Mouse (Mus musculus): ENCODE measurements around the gene Pigs. TPM values are rescaled to one million over a fixed set of nuclear protein-coding genes. Genes with fewer than 3 reads are reported as not detected.

Gene Pigs
- total RNA-seq, 2 experiments from 2014 or later, result 72.3 to 76.6 TPM

DNA sequence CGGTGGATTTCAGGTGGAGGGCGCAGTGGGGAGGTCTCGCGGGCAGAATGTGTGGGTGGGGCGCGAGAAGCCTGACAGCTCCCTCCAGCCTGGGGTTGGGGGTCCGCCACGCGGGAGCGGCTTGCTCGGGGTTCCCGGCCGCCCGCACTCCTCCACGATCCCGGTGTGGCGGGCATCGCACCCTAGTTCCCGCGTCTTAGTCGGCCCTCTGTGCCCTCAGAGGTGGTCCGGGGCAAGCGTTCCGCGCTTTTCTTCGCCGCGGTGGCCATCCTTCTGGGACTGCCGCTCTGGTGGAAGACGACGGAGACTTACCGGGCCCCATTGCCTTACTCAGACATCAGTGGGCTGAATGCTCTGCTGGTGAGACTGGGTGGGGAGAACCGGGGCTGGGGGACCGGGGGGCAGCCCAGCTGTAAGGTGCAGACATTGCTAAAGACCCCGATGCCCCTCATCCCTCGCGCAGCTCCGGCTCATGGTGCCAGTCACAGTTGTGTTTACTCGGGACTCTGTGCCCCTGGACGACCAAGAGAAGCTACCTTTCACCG, 369 bp downstream of the Pigs start:
- DNase-seq (ENCODE audit: extremely low spot score in 1 of 2, low spot score in 2 of 2), result no peak
- intact Hi-C loops (cut with DNase I), result no loop called here

DNA sequence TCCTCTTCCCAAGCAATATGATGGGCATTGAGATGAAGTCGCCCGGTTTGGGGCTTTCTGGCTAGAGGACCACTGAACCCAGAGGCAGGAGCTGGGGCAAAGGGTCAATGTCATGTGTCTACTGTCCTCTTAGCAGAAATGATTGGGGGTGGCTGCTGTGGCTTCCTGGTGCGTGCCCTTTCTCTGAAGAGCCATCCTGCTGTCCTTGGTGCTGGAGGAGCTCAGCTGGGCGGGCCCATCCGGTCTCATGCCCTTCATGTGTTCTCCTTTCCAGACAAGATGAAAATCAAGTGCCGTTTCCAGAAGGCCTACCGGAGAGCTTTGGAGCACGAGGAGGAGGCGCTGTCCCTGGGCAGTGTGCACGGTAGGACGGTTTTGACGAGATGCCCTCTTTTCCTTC, 4.5 kb downstream of the Pigs start:
- intact Hi-C loops (cut with DNase I), result no loop called here
- no peak for DNase-seq (ENCODE audit: extremely low spot score in 1 of 2, low spot score in 2 of 2)

DNA sequence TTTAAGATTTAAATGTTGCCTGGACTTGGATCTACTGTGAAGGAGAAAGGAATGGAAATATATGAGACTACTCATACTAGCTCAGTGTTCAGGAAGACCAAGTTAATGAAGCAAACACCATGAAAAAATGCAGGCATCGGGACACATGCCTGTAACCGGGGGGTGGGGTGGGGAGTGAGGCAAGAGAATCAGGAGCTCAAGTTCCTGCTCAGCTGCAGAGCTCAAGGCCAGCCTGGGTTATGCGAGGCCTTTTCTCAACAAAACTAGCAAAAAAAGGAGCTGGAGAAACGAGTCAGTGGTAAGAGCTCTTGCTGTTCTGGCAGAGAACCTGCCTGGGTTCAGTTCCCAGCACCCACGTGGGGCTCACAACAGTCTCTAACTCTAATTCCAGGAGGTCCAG, 5.8 kb downstream of the Pigs start:
- intact Hi-C loops (cut with DNase I), result no loop called here
- DNase-seq (ENCODE audit: extremely low spot score in 1 of 2, low spot score in 2 of 2), result no peak

DNA sequence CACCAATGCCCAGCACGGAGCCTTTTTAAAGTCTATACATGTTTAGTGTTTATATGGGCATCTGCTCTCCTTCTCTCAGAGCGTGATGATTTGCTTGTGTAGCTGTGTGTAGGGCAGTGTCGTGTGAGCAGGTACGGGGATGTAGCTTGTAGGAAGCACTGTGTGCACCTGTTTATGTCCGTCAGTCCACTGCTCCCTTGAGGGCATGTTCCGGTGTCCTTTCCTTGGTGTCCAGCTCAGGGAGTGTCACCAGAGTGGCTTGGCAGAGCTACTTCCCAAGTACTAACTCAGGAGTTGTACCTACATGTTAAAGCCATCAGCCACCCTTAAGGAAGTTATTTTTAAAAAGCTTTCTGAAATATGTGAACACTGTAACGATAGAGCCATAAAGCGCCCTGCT, 8.8 kb downstream of the Pigs start:
- intact Hi-C loops (cut with DNase I), result loop anchor here (5.0 kb wide), 2 partner anchors 50 to 70 kb away; no protein-coding TSS in a partner anchor
- DNase-seq (ENCODE audit: extremely low spot score in 1 of 2, low spot score in 2 of 2), result no peak

DNA sequence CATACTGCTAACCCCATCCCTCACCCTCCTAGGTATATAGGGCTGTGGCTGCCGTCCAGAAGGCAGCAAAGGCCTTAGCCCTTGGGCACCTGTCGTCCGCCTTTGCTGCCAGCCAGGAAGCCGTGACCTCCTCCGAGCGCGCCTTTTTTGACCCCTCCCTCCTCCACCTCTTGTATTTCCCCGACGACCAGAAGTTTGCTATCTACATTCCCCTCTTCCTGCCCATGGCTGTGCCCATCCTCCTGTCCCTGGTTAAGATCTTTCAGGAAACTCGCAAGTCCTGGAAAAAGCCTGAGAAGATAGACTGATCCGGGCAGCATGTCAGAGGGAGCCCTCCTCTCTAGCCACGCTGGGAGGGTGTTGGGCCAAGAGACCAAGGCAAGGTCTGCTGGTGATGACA, 13.5 kb downstream of the Pigs start:
- intact Hi-C loops (cut with DNase I), result no loop called here

DNA sequence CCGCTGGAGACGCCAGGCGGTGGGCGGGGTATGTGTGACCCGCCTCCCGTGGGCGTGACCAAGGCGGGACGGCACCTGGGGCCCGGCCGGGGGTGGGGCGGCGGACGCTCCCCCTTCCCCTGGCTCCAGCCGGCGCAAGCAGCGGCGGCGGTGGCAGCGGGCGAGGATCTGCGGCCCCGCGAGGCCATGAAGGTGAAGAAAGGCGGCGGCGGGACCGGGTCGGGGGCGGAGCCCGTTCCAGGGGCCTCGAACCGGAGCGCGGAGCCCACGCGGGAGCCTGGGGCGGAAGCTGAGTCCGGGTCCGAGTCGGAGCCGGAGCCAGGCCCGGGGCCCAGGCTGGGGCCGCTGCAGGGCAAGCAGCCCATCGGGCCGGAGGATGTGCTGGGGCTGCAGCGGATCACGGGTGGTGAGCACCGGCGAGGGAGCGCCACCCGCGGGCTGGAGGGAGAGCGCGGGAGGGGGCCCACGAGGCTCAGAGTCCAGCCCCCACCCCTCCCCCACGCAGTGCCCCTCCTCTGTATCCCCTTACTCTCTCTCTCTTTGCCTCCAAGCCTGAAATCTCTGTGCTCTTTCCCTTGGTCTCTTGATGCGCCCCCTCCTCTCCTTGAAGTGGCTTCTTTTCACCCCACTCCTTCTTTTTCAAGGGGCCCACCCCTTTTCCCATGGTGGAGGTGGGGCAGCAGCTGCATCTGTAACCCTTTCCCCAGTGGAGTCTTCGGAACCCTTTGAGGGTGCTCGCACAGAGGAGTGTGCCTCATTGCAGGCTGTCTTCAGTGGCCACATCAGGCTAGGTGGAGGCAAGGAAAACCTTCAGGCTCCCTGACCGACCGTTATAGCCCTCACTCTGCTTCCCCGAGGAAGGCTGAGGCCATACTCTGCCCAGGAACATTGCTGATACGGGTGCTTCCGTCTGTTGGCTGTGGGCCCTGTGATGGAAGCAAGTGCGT, 15.4 kb downstream of the Pigs start, which contains the start of gene Unc119:
Unc119 (plus strand) TSS at position 102 of the 947 bp plus-strand sequence.
- intact Hi-C loops (cut with DNase I), result no loop called here
- peak in 1 of 2 experiments; percentile 86 for DNase-seq (ENCODE audit: extremely low spot score in 1 of 2, low spot score in 2 of 2)

More for the DNA sequence above, 13.5 kb downstream of the Pigs start:
- no peak for DNase-seq (ENCODE audit: extremely low spot score in 1 of 2, low spot score in 2 of 2)

DNA sequence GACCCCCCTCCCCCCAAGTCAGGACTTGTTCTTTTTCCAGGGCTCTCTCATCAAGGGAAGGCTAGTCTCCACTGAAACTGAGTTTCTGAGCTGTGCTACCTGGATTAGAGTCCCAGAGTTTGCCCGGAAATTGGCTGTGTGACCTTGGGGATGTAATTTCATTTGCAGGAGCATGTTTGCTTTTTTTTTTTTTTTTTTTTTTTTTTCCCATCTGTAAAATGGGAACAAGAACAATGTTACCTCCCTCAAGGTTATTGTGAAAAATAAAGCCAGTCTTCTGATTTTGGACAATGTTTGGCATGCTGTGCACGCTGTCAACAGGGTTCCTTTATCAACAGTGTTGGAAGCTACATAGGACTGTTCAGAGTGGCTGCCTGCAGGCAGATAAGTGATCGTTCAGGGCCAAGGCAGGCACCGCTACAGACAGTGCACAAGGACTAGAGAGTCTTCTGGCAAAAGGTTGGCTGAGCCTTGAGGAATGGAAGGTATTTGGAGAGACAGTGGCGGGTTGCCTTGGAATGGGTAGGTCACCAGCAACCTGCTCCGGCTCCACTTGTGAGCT, 16.2 kb downstream of the Pigs start:
- no peak for DNase-seq (ENCODE audit: extremely low spot score in 1 of 2, low spot score in 2 of 2)
- intact Hi-C loops (cut with DNase I), result no loop called here

DNA sequence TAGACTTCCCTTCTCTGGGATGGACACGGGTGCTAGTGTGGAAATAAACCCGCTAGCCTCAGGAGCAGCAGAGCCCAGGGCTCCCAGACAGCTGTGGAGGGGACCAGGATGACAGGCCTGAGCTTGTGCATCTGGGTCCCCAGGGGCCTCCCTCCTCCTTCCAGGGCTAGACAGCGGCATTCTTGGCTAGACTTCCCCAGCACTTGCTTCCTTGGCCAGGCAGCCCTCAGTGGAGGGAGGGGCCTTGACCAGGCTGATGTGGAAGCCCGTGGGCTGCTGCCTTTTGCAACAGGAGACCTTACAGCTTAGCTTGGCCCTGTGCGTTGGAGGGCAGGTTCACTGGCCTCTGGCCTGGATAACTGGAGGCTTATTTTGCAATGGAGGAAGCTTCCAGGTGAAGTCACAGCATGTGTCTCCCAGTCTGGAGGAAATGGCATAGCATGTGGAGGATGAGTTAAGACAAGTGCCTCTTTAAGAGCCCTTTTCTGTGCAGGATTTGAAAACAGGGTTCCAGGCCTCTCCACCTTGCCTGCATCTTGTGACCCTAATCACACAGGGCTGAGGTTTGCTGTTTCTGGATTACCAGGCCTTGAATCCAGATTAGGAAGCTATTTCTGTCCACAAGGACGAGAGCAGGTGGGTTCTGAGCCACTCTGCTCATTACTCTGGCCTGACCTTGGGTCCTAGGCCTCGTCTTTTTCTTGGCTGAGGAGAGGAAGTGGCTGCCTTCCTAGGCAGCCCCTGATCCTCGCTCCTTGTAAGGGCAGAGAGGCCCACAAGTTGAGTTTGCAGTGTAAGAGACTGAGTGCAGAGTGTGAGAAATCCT, 16.9 kb downstream of the Pigs start:
- intact Hi-C loops (cut with DNase I), result no loop called here
- peak in 1 of 2 experiments; percentile 73 for DNase-seq (ENCODE audit: extremely low spot score in 1 of 2, low spot score in 2 of 2)

DNA sequence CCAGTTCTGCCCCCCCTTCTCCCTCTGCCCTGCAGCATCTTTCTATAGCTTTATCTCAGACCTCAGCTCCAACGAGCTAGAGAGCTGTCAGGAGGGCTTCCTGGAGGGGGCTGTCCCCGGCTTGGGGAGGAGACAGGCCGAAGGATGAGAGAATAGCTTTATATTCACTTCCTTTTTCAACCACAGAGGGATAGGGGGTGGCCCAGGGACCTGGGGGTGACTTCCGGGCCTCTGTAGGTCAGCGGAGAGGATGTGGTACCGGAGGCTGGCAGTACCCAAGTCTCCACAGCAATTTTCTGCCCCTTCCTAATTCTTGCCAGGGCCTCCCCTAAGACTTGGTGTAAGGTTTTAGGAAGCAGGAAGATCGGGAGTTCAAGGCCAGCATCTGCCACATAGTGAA, 17.6 kb downstream of the Pigs start:
- intact Hi-C loops (cut with DNase I), result no loop called here
- no peak for DNase-seq (ENCODE audit: extremely low spot score in 1 of 2, low spot score in 2 of 2)

DNA sequence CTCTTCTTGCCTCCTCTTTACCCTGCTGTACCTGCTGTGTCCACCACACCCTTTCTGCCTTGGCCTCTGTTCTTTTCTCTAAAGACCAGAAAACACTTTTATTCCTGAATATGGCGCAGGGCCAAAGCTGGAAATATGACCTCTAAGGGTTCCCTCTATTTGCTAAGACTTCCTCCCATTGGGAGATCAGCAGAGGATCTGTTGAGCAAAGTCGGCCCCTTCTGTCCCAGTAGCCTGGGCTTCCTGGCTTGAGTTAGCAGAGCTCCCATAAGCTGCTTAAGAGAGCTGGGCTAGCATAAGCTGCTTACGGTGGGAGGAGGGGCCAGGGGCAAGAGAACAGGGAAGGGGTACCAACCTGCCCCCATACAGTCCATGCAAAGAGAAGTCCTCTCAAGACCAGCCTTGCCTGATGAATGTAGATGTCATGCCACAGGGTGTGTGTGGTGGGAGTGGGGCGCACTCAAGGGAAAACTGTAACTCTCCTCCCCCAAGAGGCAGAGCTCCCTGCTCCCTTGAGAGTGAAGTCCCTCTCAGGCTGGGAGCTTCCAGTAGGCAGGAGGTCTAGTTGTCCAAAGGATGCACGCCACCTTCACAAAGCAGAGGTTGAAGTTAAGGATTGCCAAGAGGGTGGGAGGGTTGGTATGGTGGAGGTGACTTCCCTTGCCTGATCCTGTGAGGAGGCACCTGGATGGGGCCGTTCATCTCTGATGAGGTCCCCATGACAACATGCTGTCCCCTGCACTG, 18.3 kb downstream of the Pigs start:
- intact Hi-C loops (cut with DNase I), result no loop called here
- DNase-seq (ENCODE audit: extremely low spot score in 1 of 2, low spot score in 2 of 2), result no peak

DNA sequence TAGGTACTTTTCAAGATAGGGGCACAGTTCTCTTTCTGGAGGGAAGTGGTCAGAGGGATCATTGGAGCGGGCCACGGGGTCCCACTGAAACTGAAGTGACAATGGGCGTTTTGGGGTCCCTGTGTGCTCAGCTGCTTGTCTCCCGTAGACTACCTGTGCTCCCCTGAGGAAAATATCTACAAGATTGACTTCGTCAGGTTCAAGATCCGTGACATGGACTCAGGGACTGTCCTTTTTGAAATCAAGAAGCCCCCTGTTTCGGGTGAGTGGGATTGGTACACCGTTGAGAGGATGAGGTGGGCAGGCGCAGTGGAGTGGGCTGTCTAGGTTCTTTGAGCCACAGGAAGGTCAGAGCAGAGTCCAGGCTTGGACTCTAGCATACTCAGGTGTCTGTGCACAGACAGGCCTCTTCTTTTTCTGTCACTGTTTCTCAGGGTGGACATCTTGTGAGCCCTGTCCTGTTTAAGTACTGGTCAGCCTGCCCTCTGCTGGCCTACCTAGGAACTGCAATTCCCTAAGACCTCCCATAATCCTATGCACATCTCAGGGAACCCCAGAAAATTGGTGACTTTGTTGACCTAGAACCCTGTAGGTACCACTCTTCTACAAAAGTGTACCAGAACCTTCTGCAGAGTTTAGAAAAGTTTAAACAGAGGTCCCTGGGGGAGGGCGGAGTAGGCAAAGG, 19.0 kb downstream of the Pigs start:
- intact Hi-C loops (cut with DNase I), result no loop called here
- peak in 1 of 2 experiments; percentile 73 for DNase-seq (ENCODE audit: extremely low spot score in 1 of 2, low spot score in 2 of 2)

DNA sequence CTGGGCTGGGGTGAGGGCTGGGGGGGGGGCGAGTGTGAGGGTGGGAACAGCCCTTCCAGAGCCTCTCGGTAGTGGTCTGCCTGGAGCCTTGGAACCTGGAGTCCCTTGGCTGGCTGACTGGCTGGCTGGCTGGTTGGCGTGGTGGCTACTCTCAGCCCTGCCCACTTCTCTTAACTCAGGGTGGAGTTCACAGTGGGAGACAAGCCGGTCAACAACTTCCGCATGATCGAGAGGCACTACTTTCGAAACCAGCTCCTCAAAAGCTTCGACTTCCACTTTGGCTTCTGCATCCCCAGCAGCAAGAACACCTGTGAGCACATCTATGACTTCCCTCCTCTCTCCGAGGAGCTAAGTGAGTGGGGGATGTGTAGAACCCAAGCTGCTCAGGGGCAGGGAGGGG, 19.7 kb downstream of the Pigs start:
- intact Hi-C loops (cut with DNase I), result no loop called here
- no peak for DNase-seq (ENCODE audit: extremely low spot score in 1 of 2, low spot score in 2 of 2)

DNA sequence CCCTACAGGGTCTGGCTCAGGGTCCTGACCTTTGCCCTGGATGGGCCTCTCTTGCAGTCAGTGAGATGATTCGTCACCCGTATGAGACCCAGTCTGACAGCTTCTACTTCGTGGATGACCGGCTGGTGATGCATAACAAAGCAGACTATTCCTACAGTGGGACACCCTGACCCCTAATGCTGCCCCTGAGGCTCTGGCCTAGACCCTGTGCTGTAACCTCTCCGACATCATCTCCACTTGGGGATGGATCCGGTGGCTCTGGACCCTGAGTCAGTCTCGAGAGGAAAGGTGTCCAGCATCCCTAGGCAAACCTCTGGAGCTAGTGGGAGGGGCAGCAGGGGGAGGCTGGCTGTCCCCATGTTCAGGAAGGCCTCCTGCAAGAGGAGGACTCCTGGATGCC, 20.3 kb downstream of the Pigs start:
- DNase-seq (ENCODE audit: extremely low spot score in 1 of 2, low spot score in 2 of 2), result no peak
- intact Hi-C loops (cut with DNase I), result no loop called here

DNA sequence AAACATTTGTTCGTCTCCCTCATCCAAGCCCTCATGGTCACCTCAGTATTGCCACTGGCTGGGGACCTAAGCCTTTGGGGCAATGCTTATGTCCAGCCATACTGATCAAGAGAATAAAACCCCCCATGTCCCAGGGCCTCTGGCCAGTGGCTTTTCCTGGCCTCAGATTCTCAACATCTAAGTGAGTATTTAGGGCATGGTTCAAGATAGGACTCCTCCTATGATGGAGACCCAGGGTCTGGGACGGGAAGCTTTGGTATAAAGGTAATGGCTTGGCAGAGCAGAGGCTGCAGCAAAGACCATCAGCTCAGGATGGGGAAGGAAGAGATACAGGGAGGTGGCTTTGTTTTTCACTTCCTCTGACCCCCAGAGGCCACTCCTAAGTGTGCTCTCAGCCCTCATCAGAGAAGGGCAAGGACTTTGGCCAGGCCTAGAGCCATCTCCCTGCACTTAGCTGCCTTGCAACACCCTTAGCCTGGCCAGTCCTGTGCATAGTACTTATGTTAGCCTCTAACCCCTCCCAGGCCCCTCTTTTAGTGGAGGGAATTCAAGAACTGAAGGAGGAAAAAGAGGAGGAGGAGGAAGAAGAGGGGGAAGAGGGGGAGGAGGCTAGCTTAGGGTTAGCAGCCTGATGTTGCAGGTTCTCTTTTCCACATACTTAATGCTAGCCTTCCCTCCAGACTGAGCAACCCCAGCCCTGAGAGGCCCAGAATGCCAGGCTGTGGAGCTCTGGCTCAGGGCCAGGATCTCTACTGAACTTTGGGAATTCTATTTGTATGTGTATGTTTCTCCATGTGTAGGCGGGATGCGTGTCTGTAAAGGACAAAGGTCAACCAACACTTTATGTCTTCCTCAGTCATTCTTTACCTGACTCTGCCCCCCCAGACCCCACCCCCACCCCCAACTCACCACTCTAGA, 21.5 kb downstream of the Pigs start:
- intact Hi-C loops (cut with DNase I), result no loop called here
- peak in 1 of 2 experiments; percentile 24 for DNase-seq (ENCODE audit: extremely low spot score in 1 of 2, low spot score in 2 of 2)

DNA sequence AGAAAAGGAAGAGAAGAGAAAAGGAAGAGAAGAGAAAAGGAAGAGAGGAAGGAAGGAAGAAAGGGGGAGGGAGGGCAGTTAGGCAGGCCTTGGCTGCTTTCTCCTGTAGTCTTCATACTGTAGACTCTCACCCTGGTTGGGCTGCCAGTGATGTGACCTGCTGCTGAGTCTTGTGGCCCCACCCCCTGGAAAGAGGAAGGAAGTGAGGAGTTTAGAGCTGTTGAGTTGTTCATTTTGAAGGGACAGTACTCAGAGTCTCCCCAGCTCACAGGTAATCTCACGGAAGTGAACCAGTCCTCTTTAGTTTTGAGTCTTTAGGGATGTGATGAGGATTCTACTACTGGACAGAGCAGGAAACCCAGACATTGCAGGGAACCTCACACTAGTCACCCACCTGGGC, 24.9 kb downstream of the Pigs start:
- DNase-seq (ENCODE audit: extremely low spot score in 1 of 2, low spot score in 2 of 2), result no peak
- intact Hi-C loops (cut with DNase I), result no loop called here

DNA sequence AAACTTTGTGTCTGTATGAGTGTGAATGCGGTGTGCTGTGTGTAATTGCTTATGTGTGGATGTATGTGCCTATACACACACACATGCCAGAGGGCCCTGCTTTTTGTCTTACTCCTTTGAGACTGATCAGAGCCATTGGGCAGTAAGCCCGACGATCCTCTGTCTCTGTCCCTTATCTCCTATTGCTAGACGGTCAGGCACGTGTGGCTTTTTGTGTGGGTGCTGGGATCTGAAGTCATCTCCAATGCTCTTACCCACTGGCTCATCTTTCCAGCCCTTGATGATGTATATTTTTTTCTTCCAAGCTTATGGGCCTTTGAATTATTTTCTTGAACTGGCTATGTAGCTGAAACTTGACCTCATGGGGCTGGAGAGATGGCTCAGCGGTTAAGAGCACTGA, 26.7 kb downstream of the Pigs start:
- DNase-seq (ENCODE audit: extremely low spot score in 1 of 2, low spot score in 2 of 2), result no peak
- intact Hi-C loops (cut with DNase I), result loop anchor here (5.0 kb wide), 1 partner anchor 97 kb away; no protein-coding TSS in a partner anchor

All from left cerebral cortex, postnatal 10 days (tissue).